Mouse (Mus musculus): Measurements from ENCODE around the gene Gbx1. TPM values are rescaled to one million over a fixed set of nuclear protein-coding genes. Genes with fewer than 3 reads are reported as not detected.

Gbx1 gene
- polyA plus RNA-seq, 1 experiment = 0.42 TPM

- Histone ChIP-seq H3K27me3 (ENCODE audit: control insufficient read depth, insufficient read depth, insufficient read length) (no peaks in the 10 kb centered on the region), H3ac (ENCODE audit: control insufficient read depth, insufficient read length, low read depth) (no peak overlapping the region), H3K79me2 (ENCODE audit: control insufficient read depth, insufficient read depth) (peaks cover 67% of the 10 kb centered on the region), H3K4me3 (ENCODE audit: insufficient read depth, poor library complexity, severe bottlenecking) (no peak overlapping the region), H3K79me3 (ENCODE audit: low read depth) (peaks cover 45% of the 10 kb centered on the region), H3K36me3 (ENCODE audit: control insufficient read depth, insufficient read depth) (peaks cover 42% of the 10 kb centered on the region)
- TF ChIP-seq CTCF (IDR thresholded peaks at IDR 0.05; ENCODE audit: control insufficient read depth, insufficient read depth, insufficient read length) = no peak
- TF ChIP-seq FOSL1 (IDR thresholded peaks at IDR 0.05; ENCODE audit: insufficient read depth, low read length, poor library complexity, severe bottlenecking) = no peak
- TF ChIP-seq CEBPB (IDR thresholded peaks at IDR 0.05; ENCODE audit: low read depth) = no peak
- no peak for TF ChIP-seq MAX (IDR thresholded peaks at IDR 0.05)
- TF ChIP-seq USF1 (IDR thresholded peaks at IDR 0.05; ENCODE audit: low read depth) = no peak
- TF ChIP-seq MYOG (IDR thresholded peaks at IDR 0.05; ENCODE audit: control insufficient read depth, extremely low read depth, insufficient read length) = no peak
- no peak for TF ChIP-seq MYOD1 (IDR thresholded peaks at IDR 0.05; ENCODE audit: control insufficient read depth, insufficient read length, low read depth)
Observed at GRCm38 (mm10) chr5:24475476-24476241, 51.3 kb downstream of the Gbx1 start.

DNA sequence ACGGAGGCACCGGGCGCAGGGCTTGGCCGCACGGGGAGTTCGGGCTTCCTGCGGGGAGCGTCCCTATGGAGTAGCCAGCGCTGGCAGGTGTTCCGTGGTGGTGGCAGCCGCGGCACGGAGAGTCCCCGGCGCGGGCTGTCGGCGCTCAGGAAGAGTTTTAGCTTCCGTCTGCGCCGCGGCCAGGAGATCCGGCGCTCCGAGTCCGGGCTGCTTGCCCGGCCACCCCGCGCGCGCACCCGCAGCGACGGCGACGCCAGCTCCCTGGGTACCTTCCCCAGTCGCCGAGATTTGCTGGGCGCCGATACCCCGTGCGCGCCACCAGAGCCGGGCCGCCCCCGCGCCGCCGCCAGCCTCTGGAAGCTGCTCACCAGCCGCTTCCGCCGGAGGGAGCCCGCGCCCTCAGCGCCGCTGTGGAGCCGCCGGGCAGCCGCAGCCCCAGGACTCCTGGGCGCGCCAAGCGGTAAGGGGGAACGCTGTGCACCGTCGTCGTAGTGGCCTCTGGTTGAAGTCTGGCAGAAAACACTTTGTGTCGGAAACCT, 52.2 kb downstream of the Gbx1 start:
- H3K36me3 ChIP-seq (ENCODE audit: control insufficient read depth, insufficient read depth) = peaks cover 37% of the 10 kb centered on the region
- H3K79me2 ChIP-seq (ENCODE audit: control insufficient read depth, insufficient read depth) = peaks cover 75% of the 10 kb centered on the region
- no peak overlapping the region for H3ac ChIP-seq (ENCODE audit: control insufficient read depth, insufficient read length, low read depth)
- TF ChIP-seq CTCF (IDR thresholded peaks at IDR 0.05; ENCODE audit: control insufficient read depth, insufficient read depth, insufficient read length) = no peak
- no peak for TF ChIP-seq USF1 (IDR thresholded peaks at IDR 0.05; ENCODE audit: low read depth)
- no peak for TF ChIP-seq MYOG (IDR thresholded peaks at IDR 0.05; ENCODE audit: control insufficient read depth, extremely low read depth, insufficient read length)
- TF ChIP-seq MAX (IDR thresholded peaks at IDR 0.05) = no peak
- no peak for TF ChIP-seq CEBPB (IDR thresholded peaks at IDR 0.05; ENCODE audit: low read depth)
- no peaks in the 10 kb centered on the region for H3K27me3 ChIP-seq (ENCODE audit: control insufficient read depth, insufficient read depth, insufficient read length)
- peaks cover 52% of the 10 kb centered on the region for H3K79me3 ChIP-seq (ENCODE audit: low read depth)
- H3K4me3 ChIP-seq (ENCODE audit: insufficient read depth, poor library complexity, severe bottlenecking) = no peak overlapping the region

GRCm38 (mm10) chr5:24474025-24474722, 52.8 kb downstream of the Gbx1 start:
- TF ChIP-seq MYOD1 (IDR thresholded peaks at IDR 0.05; ENCODE audit: control insufficient read depth, insufficient read length, low read depth) (no peak), CTCF (IDR thresholded peaks at IDR 0.05; ENCODE audit: control insufficient read depth, insufficient read depth, insufficient read length) (no peak), USF1 (IDR thresholded peaks at IDR 0.05; ENCODE audit: low read depth) (no peak), CEBPB (IDR thresholded peaks at IDR 0.05; ENCODE audit: low read depth) (no peak), MAX (IDR thresholded peaks at IDR 0.05) (no peak), FOSL1 (IDR thresholded peaks at IDR 0.05; ENCODE audit: insufficient read depth, low read length, poor library complexity, severe bottlenecking) (no peak), MYOG (IDR thresholded peaks at IDR 0.05; ENCODE audit: control insufficient read depth, extremely low read depth, insufficient read length) (no peak)
- no peaks in the 10 kb centered on the region for H3K27me3 ChIP-seq (ENCODE audit: control insufficient read depth, insufficient read depth, insufficient read length)

GRCm38 (mm10) chr5:24472884-24473619, 54.0 kb downstream of the Gbx1 start:
- no peak overlapping the region for H3K4me3 ChIP-seq (ENCODE audit: insufficient read depth, poor library complexity, severe bottlenecking)
- peaks cover 25% of the 10 kb centered on the region for H3K36me3 ChIP-seq (ENCODE audit: control insufficient read depth, insufficient read depth)
- H3K79me3 ChIP-seq (ENCODE audit: low read depth) = peaks cover 63% of the 10 kb centered on the region
- no peak overlapping the region for H3ac ChIP-seq (ENCODE audit: control insufficient read depth, insufficient read length, low read depth)
- peaks cover 93% of the 10 kb centered on the region for H3K79me2 ChIP-seq (ENCODE audit: control insufficient read depth, insufficient read depth)
- no peaks in the 10 kb centered on the region for H3K27me3 ChIP-seq (ENCODE audit: control insufficient read depth, insufficient read depth, insufficient read length)
- TF ChIP-seq FOSL1 (IDR thresholded peaks at IDR 0.05; ENCODE audit: insufficient read depth, low read length, poor library complexity, severe bottlenecking) (no peak), CTCF (IDR thresholded peaks at IDR 0.05; ENCODE audit: control insufficient read depth, insufficient read depth, insufficient read length) (no peak), CEBPB (IDR thresholded peaks at IDR 0.05; ENCODE audit: low read depth) (no peak), MYOD1 (IDR thresholded peaks at IDR 0.05; ENCODE audit: control insufficient read depth, insufficient read length, low read depth) (no peak), USF1 (IDR thresholded peaks at IDR 0.05; ENCODE audit: low read depth) (no peak), MYOG (IDR thresholded peaks at IDR 0.05; ENCODE audit: control insufficient read depth, extremely low read depth, insufficient read length) (no peak), MAX (IDR thresholded peaks at IDR 0.05) (no peak)

More at GRCm38 (mm10) chr5:24474025-24474722, 52.8 kb downstream of the Gbx1 start:
- Histone ChIP-seq H3K79me2 (ENCODE audit: control insufficient read depth, insufficient read depth) (peaks cover 82% of the 10 kb centered on the region), H3K4me3 (ENCODE audit: insufficient read depth, poor library complexity, severe bottlenecking) (no peak overlapping the region), H3K36me3 (ENCODE audit: control insufficient read depth, insufficient read depth) (peaks cover 34% of the 10 kb centered on the region), H3ac (ENCODE audit: control insufficient read depth, insufficient read length, low read depth) (no peak overlapping the region), H3K79me3 (ENCODE audit: low read depth) (peaks cover 58% of the 10 kb centered on the region)

GRCm38 (mm10) chr5:24470600-24470999, 56.4 kb downstream of the Gbx1 start:
- TF ChIP-seq USF1 (IDR thresholded peaks at IDR 0.05; ENCODE audit: low read depth) = no peak
- TF ChIP-seq MAX (IDR thresholded peaks at IDR 0.05) = no peak
- TF ChIP-seq CTCF (IDR thresholded peaks at IDR 0.05; ENCODE audit: control insufficient read depth, insufficient read depth, insufficient read length) = peak; percentile 87
- no peak overlapping the region for H3ac ChIP-seq (ENCODE audit: control insufficient read depth, insufficient read length, low read depth)
- peaks cover 74% of the 10 kb centered on the region for H3K79me3 ChIP-seq (ENCODE audit: low read depth)
- no peak overlapping the region for H3K4me3 ChIP-seq (ENCODE audit: insufficient read depth, poor library complexity, severe bottlenecking)
- H3K79me2 ChIP-seq (ENCODE audit: control insufficient read depth, insufficient read depth) = peaks cover 100% of the 10 kb centered on the region
- peaks cover 9% of the 10 kb centered on the region for H3K36me3 ChIP-seq (ENCODE audit: control insufficient read depth, insufficient read depth)
- no peaks in the 10 kb centered on the region for H3K27me3 ChIP-seq (ENCODE audit: control insufficient read depth, insufficient read depth, insufficient read length)

Measured in C2C12 (cell line).